Mouse (Mus musculus) frontal cortex, postnatal 14 days (tissue): Measurements from ENCODE around the gene Fbxl12.
"Not testable (repeated sequence)": the region's sequence is repeated elsewhere in the genome, so short reads cannot be mapped to it uniquely, and the experiment has no call there.

Experiments
- DNase-seq, 2 experiments: peaks; one replicate each; pipeline ENCODE4 v3.0.0; 2022; ENCODE audit warnings: low spot score in 2 of 2

Gene Fbxl12

GRCm38 (mm10) chr9:20644360-20645081 is at the start of gene Fbxl12:
TSS of gene Fbxl12 (minus strand) at chr9:20644767.
- peak; percentile 64 to 67 for DNase-seq

- DNase-seq: no peak
These were observed 48.3 kb upstream of the Fbxl12 start for GRCm38 (mm10) chr9:20692863-20693262.

GRCm38 (mm10) chr9:20690449-20690848 is 45.9 kb upstream of the Fbxl12 start:
- not testable (repeated sequence) for DNase-seq

GRCm38 (mm10) chr9:20689913-20690312 is 45.3 kb upstream of the Fbxl12 start:
- DNase-seq: no peak

- DNase-seq: no peak
These were observed 44.8 kb upstream of the Fbxl12 start for GRCm38 (mm10) chr9:20689403-20689802.

GRCm38 (mm10) chr9:20685081-20685861 is 40.7 kb upstream of the Fbxl12 start:
- peak in 1 of 2 experiments; percentile 62 for DNase-seq

GRCm38 (mm10) chr9:20682389-20682722 is 37.8 kb upstream of the Fbxl12 start:
- no peak for DNase-seq

GRCm38 (mm10) chr9:20681546-20682388 is 37.2 kb upstream of the Fbxl12 start:
- no peak for DNase-seq

GRCm38 (mm10) chr9:20680378-20680958 is 35.9 kb upstream of the Fbxl12 start:
- no peak for DNase-seq

- DNase-seq: no peak
These were observed 33.3 kb upstream of the Fbxl12 start for GRCm38 (mm10) chr9:20677892-20678291.

- no peak for DNase-seq
These were observed 27.5 kb upstream of the Fbxl12 start for GRCm38 (mm10) chr9:20672047-20672446.

GRCm38 (mm10) chr9:20668065-20668464 is 23.5 kb upstream of the Fbxl12 start:
- DNase-seq: no peak

- no peak for DNase-seq
These were observed 22.0 kb upstream of the Fbxl12 start for GRCm38 (mm10) chr9:20666510-20667034.

GRCm38 (mm10) chr9:20665925-20666324 is 21.4 kb upstream of the Fbxl12 start:
- DNase-seq: peak in 1 of 2 experiments; percentile 35

- DNase-seq: no peak
These were observed 20.5 kb upstream of the Fbxl12 start for GRCm38 (mm10) chr9:20664982-20665637.

GRCm38 (mm10) chr9:20664366-20664765 is 19.8 kb upstream of the Fbxl12 start:
- peak in 1 of 2 experiments; percentile 54 for DNase-seq

GRCm38 (mm10) chr9:20663956-20664355 is 19.4 kb upstream of the Fbxl12 start:
- peak in 1 of 2 experiments; percentile 76 for DNase-seq

- no peak for DNase-seq
These were observed 18.3 kb upstream of the Fbxl12 start for GRCm38 (mm10) chr9:20662874-20663273.

GRCm38 (mm10) chr9:20662325-20662724 is 17.8 kb upstream of the Fbxl12 start:
- peak; percentile 70 to 79 for DNase-seq

- no peak for DNase-seq
These were observed 13.0 kb upstream of the Fbxl12 start for GRCm38 (mm10) chr9:20657546-20657945.

GRCm38 (mm10) chr9:20653859-20654258 is 9.3 kb upstream of the Fbxl12 start:
- no peak for DNase-seq
